Mouse (Mus musculus): ENCODE measurements around the gene Camk1g.
A peak's percentile ranks its signal among the peaks of the same experiment; 100 is the strongest.

The Camk1g gene

GRCm38 (mm10) chr1:193376478-193377134 is 6.5 kb upstream of the Camk1g start:
- peak; percentile 77 for DNase-seq (ENCODE audit: low read depth)

- DNase-seq (ENCODE audit: low read depth): no peak
Measured at GRCm38 (mm10) chr1:193373906-193374413, 3.9 kb upstream of the Camk1g start.

GRCm38 (mm10) chr1:193369091-193369490 is 1.0 kb downstream of the Camk1g start:
- no peak for DNase-seq (ENCODE audit: low read depth)

GRCm38 (mm10) chr1:193368055-193368454 is 2.0 kb downstream of the Camk1g start:
- DNase-seq (ENCODE audit: low read depth): no peak

- peak; percentile 72 for DNase-seq (ENCODE audit: low read depth)
Measured at GRCm38 (mm10) chr1:193363801-193364231, 6.3 kb downstream of the Camk1g start.

- no peak for DNase-seq (ENCODE audit: low read depth)
Measured at GRCm38 (mm10) chr1:193362078-193362477, 8.0 kb downstream of the Camk1g start.

GRCm38 (mm10) chr1:193361181-193361580 is 8.9 kb downstream of the Camk1g start:
- no peak for DNase-seq (ENCODE audit: low read depth)

- no peak for DNase-seq (ENCODE audit: low read depth)
Measured at GRCm38 (mm10) chr1:193359199-193359598, 10.9 kb downstream of the Camk1g start.

GRCm38 (mm10) chr1:193351583-193351982 is 18.5 kb downstream of the Camk1g start:
- no peak for DNase-seq (ENCODE audit: low read depth)

- DNase-seq (ENCODE audit: low read depth): no peak
Measured at GRCm38 (mm10) chr1:193350546-193350801, 19.6 kb downstream of the Camk1g start.

GRCm38 (mm10) chr1:193349702-193350545 is 20.2 kb downstream of the Camk1g start:
- DNase-seq (ENCODE audit: low read depth): peak; percentile 41

- no peak for DNase-seq (ENCODE audit: low read depth)
Measured at GRCm38 (mm10) chr1:193348261-193348962, 21.7 kb downstream of the Camk1g start.

- no peak for DNase-seq (ENCODE audit: low read depth)
Measured at GRCm38 (mm10) chr1:193346908-193347307, 23.2 kb downstream of the Camk1g start.

GRCm38 (mm10) chr1:193344976-193345375 is 25.1 kb downstream of the Camk1g start:
- DNase-seq (ENCODE audit: low read depth): no peak

- no peak for DNase-seq (ENCODE audit: low read depth)
Measured at GRCm38 (mm10) chr1:193343853-193344252, 26.2 kb downstream of the Camk1g start.

- DNase-seq (ENCODE audit: low read depth): no peak
Measured at GRCm38 (mm10) chr1:193342198-193342946, 27.7 kb downstream of the Camk1g start.

GRCm38 (mm10) chr1:193338363-193338995 is 31.6 kb downstream of the Camk1g start:
- DNase-seq (ENCODE audit: low read depth): peak; percentile 74

- DNase-seq (ENCODE audit: low read depth): peak; percentile 56
Measured at GRCm38 (mm10) chr1:193337787-193338310, 32.2 kb downstream of the Camk1g start.

GRCm38 (mm10) chr1:193337018-193337321 is 33.1 kb downstream of the Camk1g start:
- peak; percentile 59 for DNase-seq (ENCODE audit: low read depth)

- DNase-seq (ENCODE audit: low read depth): no peak
Measured at GRCm38 (mm10) chr1:193336122-193337017, 33.7 kb downstream of the Camk1g start.

Measured in induced T-regulatory cell, adult 2 months (primary cell).